Mouse (Mus musculus): ENCODE results near the gene Ppip5k2. TPM values are rescaled to one million over a fixed set of nuclear protein-coding genes. Genes with fewer than 3 reads are reported as not detected.

Ppip5k2 gene
- total RNA-seq, 4 experiments from 2014 or later = 61.7 to 95.3 (median 79.2) TPM

GRCm38 (mm10) chr1:97661406-97662241 lies 108.6 kb downstream of the Ppip5k2 start, which contains the start of gene D1Ertd622e:
Gene D1Ertd622e (minus strand): TSS chr1:97662074.
- DNase-seq (ENCODE audit: low spot score) = peak; percentile 65

DNA sequence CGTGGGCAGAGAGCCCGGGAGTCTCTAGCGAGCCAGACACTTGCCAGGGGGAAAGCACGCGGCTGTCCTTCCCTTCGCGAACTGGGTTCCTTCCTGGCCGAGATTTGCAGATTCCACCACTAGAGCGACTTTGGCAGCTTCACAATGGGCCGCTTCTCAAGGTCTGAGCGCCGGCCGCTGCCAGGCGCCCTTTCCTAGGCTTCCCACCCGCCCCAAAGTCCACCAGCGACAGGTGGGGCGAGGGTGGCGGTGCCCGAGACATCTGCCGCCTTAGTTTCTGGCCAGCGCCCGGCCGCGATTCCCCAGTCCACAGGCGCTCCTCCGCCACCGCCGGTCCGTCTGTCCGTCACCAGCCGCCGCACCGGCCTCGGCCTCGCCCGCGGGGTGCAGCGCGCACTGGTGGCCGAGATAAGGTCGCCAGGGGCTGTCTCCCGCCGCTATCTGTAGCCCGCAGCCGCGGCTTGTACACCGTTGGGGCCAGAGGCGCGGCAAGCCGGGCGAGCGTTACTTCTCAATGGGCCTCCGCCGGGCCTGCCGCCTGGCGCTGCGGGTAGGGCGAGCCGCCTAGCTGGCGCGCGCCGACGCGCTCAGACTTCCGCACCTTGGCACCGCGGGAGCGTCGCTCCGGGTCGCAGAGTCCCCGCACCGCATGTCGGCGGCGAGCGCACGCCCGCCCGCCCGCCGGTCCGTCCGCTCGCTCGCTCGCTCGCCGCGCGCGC lies 109.4 kb downstream of the Ppip5k2 start:
- DNase-seq (ENCODE audit: low spot score) = peak; percentile 70

GRCm38 (mm10) chr1:97659405-97659804 lies 110.8 kb downstream of the Ppip5k2 start:
- DNase-seq (ENCODE audit: low spot score) = peak; percentile 19

DNA sequence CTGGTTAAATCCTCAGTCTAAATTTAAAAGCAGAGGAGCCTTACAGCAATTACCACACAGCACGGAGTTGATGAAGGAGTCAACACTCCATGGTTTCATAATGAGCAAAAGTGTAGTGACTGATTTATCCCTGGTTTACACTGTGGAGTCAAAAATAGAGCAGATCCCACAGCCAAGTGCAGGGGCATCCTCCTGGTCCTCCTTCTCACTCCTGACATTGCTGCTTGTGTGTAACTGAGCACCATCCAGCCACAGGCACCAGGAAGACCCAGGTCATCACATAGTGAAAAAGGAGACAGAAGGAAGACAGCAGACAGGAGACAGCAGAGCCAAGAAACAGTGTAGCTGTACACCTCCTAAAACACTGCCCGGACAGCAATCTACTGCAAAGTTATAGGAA lies 112.4 kb downstream of the Ppip5k2 start:
- DNase-seq (ENCODE audit: low spot score) = no peak

DNA sequence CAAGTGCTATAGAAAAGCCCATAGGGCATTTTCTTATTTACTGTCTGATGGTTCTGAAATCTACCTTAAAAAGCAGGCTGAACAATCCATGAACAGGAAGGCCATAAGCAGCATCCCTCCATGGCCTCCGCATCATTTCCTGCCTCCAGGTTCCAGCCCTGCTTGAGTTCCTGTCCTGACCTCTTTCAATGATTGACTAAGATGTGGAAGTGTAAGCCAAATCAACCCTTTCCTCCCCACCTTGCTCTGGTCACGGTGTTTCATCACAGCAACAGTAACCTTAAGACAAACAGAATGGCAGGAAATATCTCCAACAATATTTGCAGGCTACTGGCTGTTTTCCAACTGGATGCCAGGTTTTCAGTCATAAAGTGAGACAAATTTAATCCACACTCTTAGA lies 113.0 kb downstream of the Ppip5k2 start:
- no peak for DNase-seq (ENCODE audit: low spot score)

Other genes starting within 250 kb of the Ppip5k2 start
- gene D1Ertd622e, start 108.3 kb downstream of the Ppip5k2 start, total RNA-seq (2022) = 1 to 10 TPM; 2.8 to 4.5 (median 3.8) TPM
- gene Gin1, start 239 bp downstream of the Ppip5k2 start, total RNA-seq (2022) = 1 to 10 TPM; 6.7 to 10.0 (median 7.6) TPM

All from heart, adult 8-10 months (tissue).